Mouse (Mus musculus) megakaryocyte, embryonic 14.5 days (primary cell): ENCODE measurements at regions not wholly inside any gene's neighbourhood (a gene's known extent, or its start where the extent isn't known, plus 50 kb on each side); places are given as distances from the start of the nearest gene placed in this dataset.

Experiments
- FLI1 ChIP-seq: IDR thresholded peaks from 2 replicates; pipeline ENCODE4 v1.6.1; 2012; ENCODE audit warnings: low read length, inconsistent platforms, mixed read lengths
- GATA1 ChIP-seq: IDR thresholded peaks from 3 replicates; pipeline ENCODE4 v1.6.1; 2012; ENCODE audit warnings: mixed read lengths, low read length, inconsistent platforms, borderline replicate concordance

DNA sequence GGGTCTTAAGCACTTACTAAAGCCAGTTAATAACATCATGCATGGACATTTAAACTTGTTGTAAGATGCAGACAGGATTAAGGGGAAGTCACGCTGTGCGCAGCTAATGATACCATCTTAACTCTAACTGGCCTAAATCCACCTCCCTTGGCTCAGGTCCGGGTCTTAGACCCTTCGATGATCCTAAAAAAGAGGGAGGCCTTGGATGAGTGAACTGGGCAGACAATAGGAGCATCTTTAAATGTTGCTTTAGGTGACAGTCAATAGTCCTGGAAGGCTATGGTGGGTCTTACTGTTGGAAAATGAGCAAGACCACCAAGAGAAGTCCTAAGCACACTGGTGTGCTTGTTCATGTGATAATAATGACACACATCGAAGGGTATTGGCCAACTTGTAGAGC lies 242.1 kb downstream of the Mef2c start:
- TF ChIP-seq GATA1 (no peak), FLI1 (no peak)
